Mouse (Mus musculus) bone marrow, adult 2 months (tissue): ENCODE measurements at regions not wholly inside any gene's neighbourhood (a gene's known extent, or its start where the extent isn't known, plus 50 kb on each side); places are given as distances from the start of the nearest gene placed in this dataset.

ENCODE experiments used
- CTCF ChIP-seq: fragments of 200-500 bp; IDR thresholded peaks from 2 replicates; pipeline ENCODE4 v1.5.1; 2011; ENCODE audit warnings: low read length, control low read depth; ENCODE audit not compliant: control insufficient read depth, insufficient read depth
- POLR2A ChIP-seq: fragments of 200-500 bp; IDR thresholded peaks from 2 replicates; pipeline ENCODE4 v1.6.1; 2011; ENCODE audit warnings: low read depth, mild to moderate bottlenecking, control low read depth, low read length, borderline replicate concordance; ENCODE audit not compliant: control insufficient read depth

- TF ChIP-seq POLR2A (no peak), CTCF (no peak)
These were observed 152.6 kb upstream of the Cypt12 start for GRCm38 (mm10) chr3:17795271-17796260.
